ENCODE assay signal across 8 mouse cellular contexts in the genomic region with DNA sequence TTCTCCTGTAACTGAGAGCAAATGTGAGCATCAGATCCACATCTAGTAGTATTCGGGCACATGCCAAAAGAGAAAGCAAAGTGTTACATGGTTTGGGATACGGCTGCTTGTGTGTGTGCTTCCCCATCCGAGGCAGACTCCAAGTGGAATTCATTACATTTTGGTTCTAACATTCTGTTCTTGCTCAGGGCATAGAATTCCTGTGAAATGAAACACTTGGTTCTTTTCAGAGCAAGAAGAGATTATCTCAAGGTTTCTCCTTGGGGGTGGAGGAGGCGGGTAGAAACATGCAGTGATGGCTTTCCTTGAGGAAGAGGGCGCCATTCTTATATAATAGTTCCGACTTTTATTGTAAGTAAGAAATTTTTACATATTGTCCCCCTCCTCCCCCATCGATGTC. TPM values are rescaled to one million over a fixed set of nuclear protein-coding genes. Genes with fewer than 3 reads are reported as not detected.
DNase-seq lines count a peak whose midpoint lies in the region; ATAC-seq and TF ChIP-seq lines count a peak whose summit lies in the region.

No protein-coding gene starts in this region.

- H3K27ac ChIP-seq in cerebellum, adult 2 months (ENCODE audit: insufficient read depth, low read length), result 0 out of 2 replicates have a peak overlapping the region, but pooled peaks have one; percentile 21
- no peak overlapping the region for H3K27ac ChIP-seq in forebrain, postnatal 0 days (ENCODE audit: low read depth, low read length)
- H3K27ac ChIP-seq in liver, embryonic 16.5 days (ENCODE audit: low read length), result peak overlapping the region; percentile 96

- 21% methylated on average over 7 of the region's 7 CpGs for WGBS in cerebellum, adult 2 months
- 36% methylated on average over 7 of the region's 7 CpGs for WGBS in forebrain, postnatal 0 days
- WGBS in liver, embryonic 16.5 days (ENCODE audit: insufficient replicate concordance), result 15% methylated on average over 7 of the region's 7 CpGs

- no peak for TF ChIP-seq POLR2A in cerebellum, adult 2 months (IDR thresholded peaks at IDR 0.05; ENCODE audit: borderline replicate concordance, insufficient read depth, low read length)

- no peaks in the 10 kb centered on the region for H3K27me3 ChIP-seq in cerebellum, adult 2 months (ENCODE audit: control insufficient read depth, insufficient read depth, low read length)
- H3K27me3 ChIP-seq in megakaryocyte, embryonic 14.5 days (replicated peaks), result no peaks in the 10 kb centered on the region
- H3K27me3 ChIP-seq in forebrain, postnatal 0 days (ENCODE audit: insufficient read depth, low read length), result no peaks in the 10 kb centered on the region
- H3K27me3 ChIP-seq in liver, embryonic 16.5 days (ENCODE audit: control insufficient read depth, insufficient read depth, low read depth, low read length), result no peaks in the 10 kb centered on the region

- H3K9me3 ChIP-seq in megakaryocyte, embryonic 14.5 days, result no peaks in the 10 kb centered on the region
- no peaks in the 10 kb centered on the region for H3K9me3 ChIP-seq in forebrain, postnatal 0 days (ENCODE audit: low read length)
- H3K9me3 ChIP-seq in liver, embryonic 16.5 days (replicated peaks; ENCODE audit: control insufficient read depth, low read length), result no peaks in the 10 kb centered on the region

- H3K9ac ChIP-seq in forebrain, postnatal 0 days, result no peak overlapping the region
- peak overlapping the region; percentile 98 for H3K9ac ChIP-seq in liver, embryonic 16.5 days (ENCODE audit: low read depth, low read length)

- H3K4me1 ChIP-seq in cerebellum, adult 2 months (ENCODE audit: control insufficient read depth, insufficient read depth, low read length), result peaks cover 17% of the 10 kb centered on the region
- H3K4me1 ChIP-seq in megakaryocyte, embryonic 14.5 days, result peaks cover 53% of the 10 kb centered on the region
- peaks cover 20% of the 10 kb centered on the region; the same call in 1 of the 2 replicates for H3K4me1 ChIP-seq in forebrain, postnatal 0 days (ENCODE audit: insufficient read depth)
- H3K4me1 ChIP-seq in liver, embryonic 16.5 days (ENCODE audit: control insufficient read depth, low read depth, low read length), result peaks cover 47% of the 10 kb centered on the region

- H3K36me3 ChIP-seq in megakaryocyte, embryonic 14.5 days (replicated peaks; ENCODE audit: low read length), result peaks cover 39% of the 10 kb centered on the region
- H3K36me3 ChIP-seq in forebrain, postnatal 0 days (ENCODE audit: insufficient read depth), result no peaks in the 10 kb centered on the region
- H3K36me3 ChIP-seq in liver, embryonic 16.5 days (ENCODE audit: control insufficient read depth, insufficient read depth), result no peaks in the 10 kb centered on the region

- H3K4me3 ChIP-seq in cerebellum, adult 2 months (replicated peaks; ENCODE audit: insufficient read depth, low read depth, low read length), result peak overlapping the region; percentile 45
- H3K4me3 ChIP-seq in megakaryocyte, embryonic 14.5 days (replicated peaks), result peak overlapping the region; percentile 98
- H3K4me3 ChIP-seq in forebrain, postnatal 0 days (ENCODE audit: low read depth, low read length), result peak overlapping the region; percentile 3; the same call in 1 of the 2 replicates
- peak overlapping the region; percentile 98 for H3K4me3 ChIP-seq in liver, embryonic 16.5 days (ENCODE audit: low read depth, low read length)

- no peak for TF ChIP-seq CTCF in cerebellum, adult 2 months (IDR thresholded peaks at IDR 0.05; ENCODE audit: borderline replicate concordance, insufficient read depth, low read depth, low read length)
- TF ChIP-seq CTCF in forebrain, postnatal 0 days (IDR thresholded peaks at IDR 0.05; ENCODE audit: low read depth), result no peak

- DNase-seq in cerebellum, adult 2 months, result peak; percentile 28 to 42
- no peak for DNase-seq in cerebellum, postnatal 14 days
- peak; percentile 39 for DNase-seq in forebrain, postnatal 0 days
- DNase-seq in layer of hippocampus, postnatal 10 days (ENCODE audit: low spot score in 2 of 2), result no peak
- DNase-seq in urinary bladder, postnatal 4 days (ENCODE audit: low spot score in 2 of 2), result no peak

- no peak for ATAC-seq in megakaryocyte, adult 5-6 weeks (ENCODE audit: poor library complexity, severe bottlenecking)
- ATAC-seq in forebrain, postnatal 0 days, result no peak
- ATAC-seq in liver, embryonic 16.5 days (ENCODE audit: low read depth), result no peak

- H3K4me2 ChIP-seq in forebrain, postnatal 0 days (ENCODE audit: low read depth), result peak overlapping the region; percentile 76
- peak overlapping the region; percentile 83 for H3K4me2 ChIP-seq in liver, embryonic 16.5 days (ENCODE audit: low read depth, low read length)

RNA-seq across cellular contexts. Expression of a gene that starts 30.6 kb away (rescaled TPM):
- 62.7 and 66.7 TPM in 2 replicates for polyA plus RNA-seq in cerebellum, adult 2 months (2012; rRNA removed)
- 20.3 and 35.3 TPM in 2 replicates for polyA plus RNA-seq in megakaryocyte, embryonic 14.5 days (2012; ENCODE audit: insufficient read depth, low replicate concordance)
- 716 and 772 TPM in 2 replicates for total RNA-seq in megakaryocyte, adult 5-6 weeks (2015)
- total RNA-seq in megakaryocyte, adult 5-6 weeks (2017), result 1,073 and 1,122 TPM in 2 replicates
- total RNA-seq in forebrain, postnatal 0 days (2014; rRNA removed), result 73.6 and 84.7 TPM in 2 replicates
- 35.1 and 42.7 TPM in 2 replicates for polyA plus RNA-seq in forebrain, postnatal 0 days (2015; fragmentation: Nextera tagmentation; extraction: Ambion mirVana)
- 88.6 and 88.7 TPM in 2 replicates for polyA plus RNA-seq in liver, embryonic 16.5 days (2015; fragmentation: Nextera tagmentation; extraction: Ambion mirVana)
- 100 to 1,000 TPM in 1 of 2 experiments, 10 to 100 TPM in 1; 81.9 to 108 TPM for total RNA-seq in layer of hippocampus, postnatal 10 days (2021)

Comparison
In these comparisons a context has a peak if more than half of its experiments do, and no peak if none do; other contexts are left out.
1. DNase-seq: peak in cerebellum, adult 2 months (2 of 2) and forebrain, postnatal 0 days (single experiment); none in cerebellum, postnatal 14 days (0 of 2), layer of hippocampus, postnatal 10 days (0 of 2) and urinary bladder, postnatal 4 days (0 of 2).
2. H3K4me3 ChIP-seq: peak in every context shown above with its lines; median percentile 98 in megakaryocyte, embryonic 14.5 days; 98 in liver, embryonic 16.5 days; 45 in cerebellum, adult 2 months; 3 in forebrain, postnatal 0 days.